Mouse (Mus musculus) forebrain, embryonic 15.5 days (tissue): ENCODE measurements at regions not wholly inside any gene's neighbourhood (a gene's known extent, or its start where the extent isn't known, plus 50 kb on each side); places are given as distances from the start of the nearest gene placed in this dataset.

ENCODE experiments used
- ATAC-seq: fragments of 200-750 bp; cut with Nextera tagmentation; replicated peaks from 2 replicates; pipeline ENCODE4 v1.8.0; 2017; ENCODE audit warnings: mild to moderate bottlenecking, moderate TSS enrichment, moderate library complexity
- H3K27ac ChIP-seq: fragments of 300-500 bp; sonication (generic); replicated peaks from 2 replicates; pipeline ENCODE4 v1.5.1; 2015; ENCODE audit warnings: mild to moderate bottlenecking, inconsistent platforms
- H3K27me3 ChIP-seq: fragments of 300-500 bp; sonication (generic); 2 replicates; pipeline ENCODE4 v1.6.1; 2015; ENCODE audit warnings: inconsistent platforms
- H3K36me3 ChIP-seq: fragments of 300-500 bp; sonication (generic); 2 replicates; pipeline ENCODE4 v1.6.1; 2015; ENCODE audit warnings: mild to moderate bottlenecking, inconsistent platforms
- H3K4me1 ChIP-seq: fragments of 300-500 bp; sonication (generic); 2 replicates; pipeline ENCODE4 v1.6.1; 2015; ENCODE audit warnings: inconsistent platforms
- H3K4me2 ChIP-seq: fragments of 300-500 bp; sonication (generic); replicated peaks from 2 replicates; pipeline ENCODE4 v1.6.1; 2015; ENCODE audit warnings: mild to moderate bottlenecking, inconsistent platforms
- H3K4me3 ChIP-seq: fragments of 300-500 bp; sonication (generic); 2 replicates; pipeline ENCODE4 v1.5.1; 2015; ENCODE audit warnings: mild to moderate bottlenecking, inconsistent platforms
- H3K9ac ChIP-seq: fragments of 300-500 bp; sonication (generic); replicated peaks from 2 replicates; pipeline ENCODE4 v1.6.1; 2015; ENCODE audit warnings: mild to moderate bottlenecking, inconsistent platforms
- H3K9me3 ChIP-seq: fragments of 300-500 bp; sonication (generic); 2 replicates; pipeline ENCODE4 v1.6.1; 2016; ENCODE audit warnings: inconsistent platforms
- WGBS: fragments of 180-500 bp; shearing (Covaris S2); methylation state at CpG from one replicate; pipeline ENCODE4 v1.1.7; 2015; ENCODE audit warnings: mixed read lengths; 5-methylcytosine and 5-hydroxymethylcytosine counted together

- Histone ChIP-seq H3K4me3 (no peak overlapping the region), H3K4me1 (peaks cover 49% of the 10 kb centered on the region), H3K4me2 (0 out of 2 replicates have a peak overlapping the region, but pooled peaks have one; percentile 41), H3K9ac (no peak overlapping the region), H3K9me3 (no peaks in the 10 kb centered on the region), H3K36me3 (no peaks in the 10 kb centered on the region), H3K27ac (peak overlapping the region; percentile 95), H3K27me3 (no peaks in the 10 kb centered on the region)
- peak; percentile 78 for ATAC-seq
- 12% methylated on average over 5 of the region's 5 CpGs for WGBS
Measured at GRCm38 (mm10) chr8:90495943-90496371, 147.8 kb upstream of the Tox3 start.

GRCm38 (mm10) chr8:90492521-90493225, 144.5 kb upstream of the Tox3 start:
- no peak overlapping the region for H3K9ac ChIP-seq
- H3K4me2 ChIP-seq: no peak overlapping the region
- H3K9me3 ChIP-seq: no peaks in the 10 kb centered on the region
- peaks cover 51% of the 10 kb centered on the region for H3K4me1 ChIP-seq
- peak overlapping the region; percentile 36; the same call in 1 of the 2 replicates for H3K27ac ChIP-seq
- no peaks in the 10 kb centered on the region for H3K36me3 ChIP-seq
- 54% methylated on average over 14 of the region's 14 CpGs for WGBS
- H3K4me3 ChIP-seq: no peak overlapping the region
- H3K27me3 ChIP-seq: no peaks in the 10 kb centered on the region
- ATAC-seq: no peak

DNA sequence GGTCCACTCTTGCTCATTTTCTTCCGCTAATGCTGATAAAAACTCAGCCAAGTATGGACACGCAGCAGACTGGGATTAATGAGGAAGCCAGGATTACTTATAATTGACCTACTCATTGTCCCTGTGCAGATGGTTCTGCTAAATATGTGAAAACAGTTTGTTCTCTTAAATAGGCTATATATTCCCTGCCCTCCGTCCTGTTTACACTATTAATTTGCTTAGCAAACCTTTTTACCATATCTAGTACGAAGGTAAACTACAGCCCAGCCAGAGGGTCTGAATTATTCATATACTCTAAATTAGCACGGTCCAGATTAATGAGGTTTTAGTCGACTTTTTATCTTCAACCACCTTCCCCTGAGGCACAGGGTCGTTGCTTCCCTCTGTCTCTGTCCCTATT, 143.5 kb upstream of the Tox3 start:
- no peak overlapping the region for H3K4me2 ChIP-seq
- no peak overlapping the region for H3K9ac ChIP-seq
- no peak overlapping the region for H3K4me3 ChIP-seq
- peaks cover 41% of the 10 kb centered on the region for H3K4me1 ChIP-seq
- no peaks in the 10 kb centered on the region for H3K9me3 ChIP-seq
- ATAC-seq: no peak
- 12% methylated on average over 7 of the region's 7 CpGs for WGBS
- no peak overlapping the region for H3K27ac ChIP-seq
- no peaks in the 10 kb centered on the region for H3K36me3 ChIP-seq
- no peaks in the 10 kb centered on the region for H3K27me3 ChIP-seq

- Histone ChIP-seq H3K27me3 (no peaks in the 10 kb centered on the region), H3K4me1 (peaks cover 38% of the 10 kb centered on the region), H3K4me3 (no peak overlapping the region), H3K9ac (no peak overlapping the region), H3K36me3 (no peaks in the 10 kb centered on the region), H3K4me2 (peak overlapping the region; percentile 23), H3K27ac (0 out of 2 replicates have a peak overlapping the region, but pooled peaks have one; percentile 8), H3K9me3 (no peaks in the 10 kb centered on the region)
- peak; percentile 66 for ATAC-seq
- WGBS: 33% methylated on average over 17 of the region's 17 CpGs
Measured at GRCm38 (mm10) chr8:90490734-90491441, 142.7 kb upstream of the Tox3 start.

- Histone ChIP-seq H3K4me1 (peaks cover 15% of the 10 kb centered on the region), H3K27me3 (no peaks in the 10 kb centered on the region), H3K27ac (no peak overlapping the region), H3K9me3 (no peaks in the 10 kb centered on the region), H3K9ac (no peak overlapping the region), H3K36me3 (no peaks in the 10 kb centered on the region), H3K4me3 (no peak overlapping the region), H3K4me2 (no peak overlapping the region)
- 85% methylated on average over 3 of the region's 3 CpGs for WGBS
- no peak for ATAC-seq
Measured at GRCm38 (mm10) chr8:90486556-90486955, 138.4 kb upstream of the Tox3 start.

- Histone ChIP-seq H3K27ac (no peak overlapping the region), H3K36me3 (no peaks in the 10 kb centered on the region), H3K4me3 (no peak overlapping the region), H3K27me3 (no peaks in the 10 kb centered on the region), H3K9me3 (no peaks in the 10 kb centered on the region), H3K4me1 (no peaks in the 10 kb centered on the region), H3K4me2 (no peak overlapping the region), H3K9ac (no peak overlapping the region)
- 36% methylated on average over 4 of the region's 4 CpGs for WGBS
- ATAC-seq: no peak
Measured at GRCm38 (mm10) chr8:90478149-90478548, 130.0 kb upstream of the Tox3 start.

DNA sequence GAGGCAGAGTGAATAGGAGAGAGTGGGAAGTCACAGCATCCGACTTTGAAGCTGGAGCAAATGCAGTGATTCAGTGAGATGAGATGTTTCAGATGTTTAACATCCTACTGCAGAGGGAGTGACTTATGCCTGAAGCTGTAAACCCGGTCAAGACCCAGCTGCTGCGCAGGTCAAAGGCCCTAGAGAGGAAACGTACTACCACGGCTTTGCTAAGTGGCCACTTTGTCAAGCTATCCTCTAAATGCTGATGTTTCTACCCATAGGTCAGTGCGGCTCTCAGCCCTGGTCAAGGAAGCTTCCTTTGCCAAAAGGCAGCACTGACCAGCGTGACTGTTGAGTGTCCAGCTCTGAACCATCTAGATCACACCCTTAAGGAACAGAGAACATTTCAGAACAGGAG, 125.9 kb upstream of the Tox3 start:
- 0 out of 2 replicates have a peak, but pooled peaks cover 3% of the 10 kb centered on the region for H3K4me1 ChIP-seq
- no peaks in the 10 kb centered on the region for H3K9me3 ChIP-seq
- ATAC-seq: no peak

GRCm38 (mm10) chr8:90470826-90471225, 122.7 kb upstream of the Tox3 start:
- Histone ChIP-seq H3K9ac (no peak overlapping the region), H3K27ac (no peak overlapping the region), H3K4me1 (0 out of 2 replicates have a peak, but pooled peaks cover 3% of the 10 kb centered on the region), H3K9me3 (no peaks in the 10 kb centered on the region), H3K4me2 (no peak overlapping the region), H3K36me3 (no peaks in the 10 kb centered on the region), H3K27me3 (no peaks in the 10 kb centered on the region), H3K4me3 (no peak overlapping the region)
- WGBS: 71% methylated on average over 11 of the region's 11 CpGs
- ATAC-seq: no peak

More for the DNA sequence above, 125.9 kb upstream of the Tox3 start:
- Histone ChIP-seq H3K9ac (no peak overlapping the region), H3K27me3 (no peaks in the 10 kb centered on the region), H3K36me3 (no peaks in the 10 kb centered on the region), H3K4me3 (no peak overlapping the region), H3K27ac (no peak overlapping the region), H3K4me2 (no peak overlapping the region)
- 85% methylated on average over 7 of the region's 7 CpGs for WGBS

GRCm38 (mm10) chr8:90463708-90464107, 115.6 kb upstream of the Tox3 start:
- WGBS: 88% methylated on average over 1 of the region's 1 CpGs
- Histone ChIP-seq H3K4me3 (no peak overlapping the region), H3K4me1 (no peaks in the 10 kb centered on the region), H3K4me2 (no peak overlapping the region), H3K27ac (no peak overlapping the region), H3K9me3 (no peaks in the 10 kb centered on the region), H3K36me3 (no peaks in the 10 kb centered on the region), H3K27me3 (no peaks in the 10 kb centered on the region), H3K9ac (no peak overlapping the region)
- no peak for ATAC-seq

- H3K27me3 ChIP-seq: no peaks in the 10 kb centered on the region
- no peak overlapping the region for H3K4me3 ChIP-seq
- H3K9ac ChIP-seq: no peak overlapping the region
- H3K36me3 ChIP-seq: no peaks in the 10 kb centered on the region
- H3K4me1 ChIP-seq: peaks cover 28% of the 10 kb centered on the region
- H3K9me3 ChIP-seq: no peaks in the 10 kb centered on the region
- ATAC-seq: no peak
- 91% methylated on average over 2 of the region's 2 CpGs for WGBS
- H3K4me2 ChIP-seq: no peak overlapping the region
- 0 out of 2 replicates have a peak overlapping the region, but pooled peaks have one; percentile 4 for H3K27ac ChIP-seq
Measured at GRCm38 (mm10) chr8:90455321-90455720, 107.2 kb upstream of the Tox3 start.

DNA sequence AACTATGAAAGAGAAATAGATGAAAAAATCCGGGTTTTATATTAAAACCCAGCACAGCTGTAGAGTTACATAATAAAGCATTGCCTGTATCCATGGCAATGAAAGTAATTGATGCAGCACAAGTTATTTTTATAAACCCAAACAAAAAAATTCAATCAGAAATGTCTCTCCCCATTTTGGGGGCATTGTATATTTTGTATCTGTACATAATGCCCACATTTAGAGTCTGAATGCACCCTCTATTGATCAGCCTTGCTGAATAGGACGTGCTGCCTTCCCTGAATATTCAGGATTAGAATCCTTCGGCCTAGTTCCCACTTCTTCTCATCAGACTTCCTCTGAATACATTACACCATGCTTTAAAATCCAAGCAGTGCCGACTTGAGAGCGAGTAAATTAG, 106.0 kb upstream of the Tox3 start:
- no peak overlapping the region for H3K9ac ChIP-seq
- ATAC-seq: peak; percentile 73; the same call in 1 of the 2 replicates
- peak overlapping the region; percentile 37; the same call in 1 of the 2 replicates for H3K27ac ChIP-seq
- no peaks in the 10 kb centered on the region for H3K9me3 ChIP-seq
- 11% methylated on average over 5 of the region's 5 CpGs for WGBS
- H3K36me3 ChIP-seq: no peaks in the 10 kb centered on the region
- no peak overlapping the region for H3K4me2 ChIP-seq
- H3K4me1 ChIP-seq: peaks cover 33% of the 10 kb centered on the region
- H3K4me3 ChIP-seq: no peak overlapping the region
- H3K27me3 ChIP-seq: no peaks in the 10 kb centered on the region

DNA sequence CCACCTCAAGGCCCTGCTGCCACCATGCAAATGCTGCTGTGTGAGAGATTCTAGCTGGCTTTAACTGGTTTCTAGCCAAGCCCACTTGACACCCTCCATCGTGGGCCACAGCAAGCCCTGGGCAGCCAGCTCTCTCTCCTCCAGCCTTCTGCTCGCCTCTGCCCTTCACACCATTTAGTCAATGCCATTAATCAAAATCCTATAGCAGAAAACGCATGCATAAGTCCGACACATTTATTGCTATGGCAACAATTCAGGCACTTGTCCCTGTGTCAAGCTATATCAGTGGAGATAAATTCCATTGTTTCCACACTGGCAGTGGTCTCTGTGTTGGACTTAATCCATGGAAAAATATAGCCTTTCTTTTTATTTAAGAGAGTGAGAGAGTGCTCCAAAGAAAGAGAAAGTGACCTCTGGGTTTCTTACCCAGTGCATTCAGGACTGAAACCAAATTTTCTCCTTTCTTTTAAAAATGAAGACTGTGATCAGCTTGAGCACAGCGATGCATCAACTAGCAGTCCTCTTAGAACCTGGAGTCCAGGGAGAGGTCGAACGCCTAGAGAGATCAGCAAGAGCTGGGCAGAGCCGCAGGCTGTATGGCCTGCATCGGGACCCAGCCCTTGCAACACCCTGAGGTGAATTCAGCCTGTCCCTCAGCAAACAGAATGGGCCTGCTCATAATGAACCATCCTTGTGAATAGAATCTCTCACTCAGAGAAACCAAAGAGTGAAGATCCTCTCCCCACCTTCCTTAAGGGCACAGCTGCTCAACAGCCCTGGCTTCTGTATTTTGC, 93.1 kb upstream of the Tox3 start:
- Histone ChIP-seq H3K27ac (peak overlapping the region; percentile 41; the same call in 1 of the 2 replicates), H3K4me2 (no peak overlapping the region), H3K36me3 (no peaks in the 10 kb centered on the region), H3K9ac (no peak overlapping the region), H3K4me1 (peaks cover 8% of the 10 kb centered on the region; the same call in 1 of the 2 replicates), H3K9me3 (no peaks in the 10 kb centered on the region), H3K27me3 (no peaks in the 10 kb centered on the region), H3K4me3 (no peak overlapping the region)
- ATAC-seq: peak; percentile 38; the same call in 1 of the 2 replicates
- WGBS: 31% methylated on average over 9 of the region's 9 CpGs
